Mouse (Mus musculus): ENCODE measurements around the gene Svop. TPM values are rescaled to one million over a fixed set of nuclear protein-coding genes. Genes with fewer than 3 reads are reported as not detected.
A peak's percentile ranks its signal among the peaks of the same experiment; 100 is the strongest.

The Svop gene
- total and polyA plus RNA-seq, 2 experiments from 2014 or later, result 81.3 to 173 TPM

GRCm38 (mm10) chr5:114085501-114085900 is 5.9 kb downstream of the Svop start:
- H3K27ac ChIP-seq, result no peak overlapping the region
- no peak for TF ChIP-seq CTCF (IDR thresholded peaks at IDR 0.05; ENCODE audit: low read depth)
- WGBS, result 81% methylated on average over 14 of the region's 14 CpGs
- no peaks in the 10 kb centered on the region for H3K9me3 ChIP-seq (ENCODE audit: low read length)
- no peaks in the 10 kb centered on the region for H3K4me1 ChIP-seq (ENCODE audit: insufficient read depth, low read length)
- H3K4me2 ChIP-seq (ENCODE audit: low read depth, low read length), result no peak overlapping the region
- no peak for DNase-seq (ENCODE audit: low spot score)
- no peak overlapping the region for H3K9ac ChIP-seq (replicated peaks; ENCODE audit: low read length)
- no peaks in the 10 kb centered on the region for H3K27me3 ChIP-seq (ENCODE audit: insufficient read depth, low read length)
- H3K4me3 ChIP-seq (ENCODE audit: low read length), result no peak overlapping the region
- no peaks in the 10 kb centered on the region for H3K36me3 ChIP-seq (ENCODE audit: insufficient read depth, low read length)
- ATAC-seq, result no peak

- Histone ChIP-seq H3K4me3 (ENCODE audit: low read length) (no peak overlapping the region), H3K36me3 (ENCODE audit: insufficient read depth, low read length) (no peaks in the 10 kb centered on the region), H3K4me2 (ENCODE audit: low read depth, low read length) (no peak overlapping the region), H3K9ac (replicated peaks; ENCODE audit: low read length) (no peak overlapping the region), H3K4me1 (ENCODE audit: insufficient read depth, low read length) (no peaks in the 10 kb centered on the region), H3K27me3 (ENCODE audit: insufficient read depth, low read length) (no peaks in the 10 kb centered on the region), H3K27ac (no peak overlapping the region), H3K9me3 (ENCODE audit: low read length) (no peaks in the 10 kb centered on the region)
- ATAC-seq (no peak), DNase-seq (ENCODE audit: low spot score) (peak; percentile 41)
- WGBS, result 46% methylated on average over 8 of the region's 8 CpGs
- no peak for TF ChIP-seq CTCF (IDR thresholded peaks at IDR 0.05; ENCODE audit: low read depth)
Measured at GRCm38 (mm10) chr5:114077009-114077408, 14.4 kb downstream of the Svop start.

- WGBS, result 30% methylated on average over 2 of the region's 2 CpGs
- TF ChIP-seq CTCF (IDR thresholded peaks at IDR 0.05; ENCODE audit: low read depth), result no peak
Measured at GRCm38 (mm10) chr5:114072262-114072661, 19.1 kb downstream of the Svop start.

GRCm38 (mm10) chr5:114070858-114071257 is 20.5 kb downstream of the Svop start:
- Histone ChIP-seq H3K4me2 (ENCODE audit: low read depth, low read length) (no peak overlapping the region), H3K9me3 (ENCODE audit: low read length) (no peaks in the 10 kb centered on the region), H3K9ac (replicated peaks; ENCODE audit: low read length) (no peak overlapping the region), H3K4me1 (ENCODE audit: insufficient read depth, low read length) (no peaks in the 10 kb centered on the region), H3K36me3 (ENCODE audit: insufficient read depth, low read length) (no peaks in the 10 kb centered on the region), H3K4me3 (ENCODE audit: low read length) (no peak overlapping the region), H3K27me3 (ENCODE audit: insufficient read depth, low read length) (no peaks in the 10 kb centered on the region), H3K27ac (no peak overlapping the region)
- 94% methylated on average over 4 of the region's 4 CpGs for WGBS
- ATAC-seq, result no peak
- DNase-seq (ENCODE audit: low spot score), result no peak
- TF ChIP-seq CTCF (IDR thresholded peaks at IDR 0.05; ENCODE audit: low read depth), result peak; percentile 29; the same call in 1 of the 2 replicates

More at GRCm38 (mm10) chr5:114072262-114072661, 19.1 kb downstream of the Svop start:
- Histone ChIP-seq H3K9me3 (ENCODE audit: low read length) (no peaks in the 10 kb centered on the region), H3K4me2 (ENCODE audit: low read depth, low read length) (no peak overlapping the region), H3K27ac (no peak overlapping the region), H3K27me3 (ENCODE audit: insufficient read depth, low read length) (no peaks in the 10 kb centered on the region), H3K4me1 (ENCODE audit: insufficient read depth, low read length) (no peaks in the 10 kb centered on the region), H3K9ac (replicated peaks; ENCODE audit: low read length) (no peak overlapping the region), H3K4me3 (ENCODE audit: low read length) (no peak overlapping the region), H3K36me3 (ENCODE audit: insufficient read depth, low read length) (no peaks in the 10 kb centered on the region)
- ATAC-seq, result 0 out of 2 replicates have a peak, but pooled peaks have one; percentile 35
- DNase-seq (ENCODE audit: low spot score), result peak; percentile 37

- no peak overlapping the region for H3K9ac ChIP-seq (replicated peaks; ENCODE audit: low read length)
- DNase-seq (ENCODE audit: low spot score) (no peak), ATAC-seq (no peak)
- H3K4me1 ChIP-seq (ENCODE audit: insufficient read depth, low read length), result no peaks in the 10 kb centered on the region
- no peak for TF ChIP-seq CTCF (IDR thresholded peaks at IDR 0.05; ENCODE audit: low read depth)
- H3K9me3 ChIP-seq (ENCODE audit: low read length), result no peaks in the 10 kb centered on the region
- WGBS, result 73% methylated on average over 9 of the region's 9 CpGs
- H3K4me3 ChIP-seq (ENCODE audit: low read length), result no peak overlapping the region
- H3K27me3 ChIP-seq (ENCODE audit: insufficient read depth, low read length), result no peaks in the 10 kb centered on the region
- no peak overlapping the region for H3K4me2 ChIP-seq (ENCODE audit: low read depth, low read length)
- no peak overlapping the region for H3K27ac ChIP-seq
- H3K36me3 ChIP-seq (ENCODE audit: insufficient read depth, low read length), result no peaks in the 10 kb centered on the region
Measured at GRCm38 (mm10) chr5:114067982-114068381, 23.4 kb downstream of the Svop start.

GRCm38 (mm10) chr5:114067543-114067942 is 23.8 kb downstream of the Svop start:
- H3K9ac ChIP-seq (replicated peaks; ENCODE audit: low read length), result no peak overlapping the region
- H3K9me3 ChIP-seq (ENCODE audit: low read length), result no peaks in the 10 kb centered on the region
- no peak for DNase-seq (ENCODE audit: low spot score)
- no peak overlapping the region for H3K27ac ChIP-seq
- no peak overlapping the region for H3K4me2 ChIP-seq (ENCODE audit: low read depth, low read length)
- ATAC-seq, result no peak
- WGBS, result 82% methylated on average over 9 of the region's 9 CpGs
- no peaks in the 10 kb centered on the region for H3K4me1 ChIP-seq (ENCODE audit: insufficient read depth, low read length)
- no peaks in the 10 kb centered on the region for H3K36me3 ChIP-seq (ENCODE audit: insufficient read depth, low read length)
- H3K27me3 ChIP-seq (ENCODE audit: insufficient read depth, low read length), result no peaks in the 10 kb centered on the region
- TF ChIP-seq CTCF (IDR thresholded peaks at IDR 0.05; ENCODE audit: low read depth), result no peak
- H3K4me3 ChIP-seq (ENCODE audit: low read length), result no peak overlapping the region

GRCm38 (mm10) chr5:114066601-114067000 is 24.8 kb downstream of the Svop start:
- TF ChIP-seq CTCF (IDR thresholded peaks at IDR 0.05; ENCODE audit: low read depth), result no peak
- Histone ChIP-seq H3K36me3 (ENCODE audit: insufficient read depth, low read length) (no peaks in the 10 kb centered on the region), H3K4me2 (ENCODE audit: low read depth, low read length) (no peak overlapping the region), H3K27ac (no peak overlapping the region), H3K27me3 (ENCODE audit: insufficient read depth, low read length) (no peaks in the 10 kb centered on the region), H3K4me1 (ENCODE audit: insufficient read depth, low read length) (no peaks in the 10 kb centered on the region), H3K9me3 (ENCODE audit: low read length) (no peaks in the 10 kb centered on the region), H3K4me3 (ENCODE audit: low read length) (no peak overlapping the region), H3K9ac (replicated peaks; ENCODE audit: low read length) (no peak overlapping the region)
- ATAC-seq (no peak), DNase-seq (ENCODE audit: low spot score) (no peak)
- 52% methylated on average over 6 of the region's 6 CpGs for WGBS
